Mouse (Mus musculus): ENCODE measurements around the gene Trcg1. TPM values are rescaled to one million over a fixed set of nuclear protein-coding genes. Genes with fewer than 3 reads are reported as not detected.
"Not testable (repeated sequence)": the region's sequence is repeated elsewhere in the genome, so short reads cannot be mapped to it uniquely, and the experiment has no call there.

The Trcg1 gene
- total RNA-seq (2021), result not detected
- long read RNA-seq, experiment 1, result 0 reads
- long read RNA-seq, experiment 2, result 0 reads

- no peak within 1 kb of the TSS for H3K4me3 ChIP-seq
- DNase-seq (ENCODE audit: low spot score in 2 of 2), result no peak
- no peak within 1 kb of the TSS for H3K27ac ChIP-seq
- TF ChIP-seq CTCF (conservative IDR thresholded peaks at IDR 0.05), result no peak
These were observed at the start of gene Trcg1 for GRCm38 (mm10) chr9:57236256-57236655. Gene Trcg1, plus strand, starts transcription at chr9:57236556.

GRCm38 (mm10) chr9:57196708-57197107 is 39.6 kb upstream of the Trcg1 start:
- DNase-seq (ENCODE audit: low spot score in 2 of 2), result no peak
- TF ChIP-seq CTCF (conservative IDR thresholded peaks at IDR 0.05), result no peak
- no peak overlapping the region for H3K4me3 ChIP-seq
- H3K27ac ChIP-seq, result no peak overlapping the region

DNA sequence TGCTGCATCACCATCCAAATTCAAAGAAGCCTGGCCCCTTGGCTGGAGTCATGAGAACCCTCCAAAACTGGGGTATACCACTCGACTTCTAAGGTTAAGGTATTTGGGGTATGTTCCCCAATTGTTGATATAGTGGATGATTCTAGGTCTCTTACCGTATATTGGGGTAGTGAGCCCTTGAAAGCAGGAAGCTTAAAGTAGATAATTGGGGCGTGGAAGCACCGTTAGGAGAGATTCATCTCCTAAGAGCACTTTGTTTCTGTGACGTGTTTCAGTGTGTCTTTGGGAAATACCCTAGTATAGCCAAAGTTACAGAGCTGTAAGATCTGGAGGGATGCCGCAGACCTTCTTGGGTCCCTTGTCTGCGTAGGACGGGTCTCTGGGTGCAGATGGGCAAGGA is 38.9 kb upstream of the Trcg1 start:
- Histone ChIP-seq H3K27ac (no peak overlapping the region), H3K4me3 (no peak overlapping the region)
- DNase-seq (ENCODE audit: low spot score in 2 of 2), result no peak
- no peak for TF ChIP-seq CTCF (conservative IDR thresholded peaks at IDR 0.05)

DNA sequence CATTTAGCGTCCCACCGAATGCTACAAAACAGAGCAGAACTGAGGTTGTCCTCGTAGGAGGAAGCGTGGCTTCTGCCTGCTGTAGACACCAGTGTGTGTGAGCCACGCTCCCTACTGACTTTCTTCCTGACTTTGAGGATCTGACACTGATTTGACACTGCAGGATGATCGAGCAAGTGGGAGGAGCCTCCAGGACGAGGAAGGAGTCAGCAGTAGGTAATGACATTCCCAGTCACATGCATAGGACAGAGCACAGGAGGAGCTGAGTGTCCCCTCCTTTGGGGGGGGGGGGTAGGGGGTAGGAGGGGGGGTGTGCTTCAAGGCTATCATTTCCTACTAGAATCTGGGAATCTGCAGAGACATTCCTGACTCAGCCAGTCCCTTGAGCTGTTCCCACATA is 33.4 kb upstream of the Trcg1 start:
- Histone ChIP-seq H3K4me3 (no peak overlapping the region), H3K27ac (no peak overlapping the region)
- DNase-seq (ENCODE audit: low spot score in 2 of 2), result no peak
- TF ChIP-seq CTCF (conservative IDR thresholded peaks at IDR 0.05), result no peak

DNA sequence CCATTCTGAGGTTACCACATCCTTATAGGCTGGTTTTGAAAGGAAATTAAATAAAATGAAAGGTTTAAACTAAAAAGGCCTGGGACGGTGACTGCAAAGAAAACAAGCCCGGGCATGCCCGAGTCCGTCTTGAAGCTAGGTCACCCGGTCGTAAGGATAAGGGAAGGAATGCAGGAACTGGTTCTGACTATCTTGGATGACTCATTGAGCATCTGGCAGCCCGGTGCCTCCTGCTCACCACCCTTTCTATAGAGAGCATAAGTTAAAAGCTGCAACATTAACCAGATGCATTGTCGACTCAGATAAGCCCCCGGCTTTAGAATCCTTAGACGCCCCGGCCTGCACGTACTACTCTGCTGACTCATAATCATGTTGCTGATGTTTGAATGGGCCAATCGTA is 32.8 kb upstream of the Trcg1 start:
- H3K4me3 ChIP-seq; H3K27ac ChIP-seq; DNase-seq (ENCODE audit: low spot score in 2 of 2): not testable (repeated sequence)

DNA sequence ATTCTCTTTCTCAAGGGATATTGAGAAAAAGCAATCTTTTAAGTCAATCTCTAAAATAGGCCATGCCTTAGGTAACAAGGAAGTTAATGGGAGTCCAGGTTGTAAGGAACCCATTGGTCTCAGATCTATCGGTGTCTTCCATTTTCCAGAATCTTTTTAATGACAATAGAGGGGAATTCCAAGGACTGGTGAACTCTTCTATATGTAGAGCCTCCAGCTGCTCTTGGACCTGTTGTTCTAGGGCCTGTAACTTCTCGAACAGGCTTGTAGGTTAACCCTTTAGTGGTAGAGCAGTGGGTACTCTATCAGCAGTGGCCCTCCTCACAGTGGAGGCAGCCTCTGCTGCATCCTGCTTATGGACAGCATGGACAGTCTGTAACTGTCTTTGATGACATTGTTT is 29.5 kb upstream of the Trcg1 start:
- no peak for TF ChIP-seq CTCF (conservative IDR thresholded peaks at IDR 0.05)
- H3K4me3 ChIP-seq, result no peak overlapping the region
- no peak overlapping the region for H3K27ac ChIP-seq
- no peak for DNase-seq (ENCODE audit: low spot score in 2 of 2)

DNA sequence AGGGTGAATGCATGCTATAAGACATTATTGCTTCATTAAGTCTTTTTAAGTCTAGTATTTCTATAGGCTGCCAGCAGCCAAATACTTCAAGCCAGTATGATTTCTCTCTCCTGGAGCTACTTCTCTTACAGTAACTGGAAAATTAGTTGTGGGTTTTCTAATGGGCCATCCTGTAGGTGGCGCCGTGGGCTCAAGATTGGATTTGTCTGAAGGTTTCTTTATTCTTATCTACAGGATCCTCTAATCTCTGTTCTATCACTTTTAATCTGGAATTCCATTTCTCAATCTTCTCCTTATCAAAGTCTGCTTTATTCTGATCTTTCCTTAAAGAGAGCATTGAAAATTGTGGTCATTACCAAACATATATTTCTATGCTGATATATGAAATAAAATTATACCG is 27.0 kb upstream of the Trcg1 start:
- TF ChIP-seq CTCF (conservative IDR thresholded peaks at IDR 0.05), result peak; percentile 92
- Histone ChIP-seq H3K27ac (no peak overlapping the region), H3K4me3 (no peak overlapping the region)
- peak; percentile 5 to 58 for DNase-seq (ENCODE audit: low spot score in 2 of 2)

DNA sequence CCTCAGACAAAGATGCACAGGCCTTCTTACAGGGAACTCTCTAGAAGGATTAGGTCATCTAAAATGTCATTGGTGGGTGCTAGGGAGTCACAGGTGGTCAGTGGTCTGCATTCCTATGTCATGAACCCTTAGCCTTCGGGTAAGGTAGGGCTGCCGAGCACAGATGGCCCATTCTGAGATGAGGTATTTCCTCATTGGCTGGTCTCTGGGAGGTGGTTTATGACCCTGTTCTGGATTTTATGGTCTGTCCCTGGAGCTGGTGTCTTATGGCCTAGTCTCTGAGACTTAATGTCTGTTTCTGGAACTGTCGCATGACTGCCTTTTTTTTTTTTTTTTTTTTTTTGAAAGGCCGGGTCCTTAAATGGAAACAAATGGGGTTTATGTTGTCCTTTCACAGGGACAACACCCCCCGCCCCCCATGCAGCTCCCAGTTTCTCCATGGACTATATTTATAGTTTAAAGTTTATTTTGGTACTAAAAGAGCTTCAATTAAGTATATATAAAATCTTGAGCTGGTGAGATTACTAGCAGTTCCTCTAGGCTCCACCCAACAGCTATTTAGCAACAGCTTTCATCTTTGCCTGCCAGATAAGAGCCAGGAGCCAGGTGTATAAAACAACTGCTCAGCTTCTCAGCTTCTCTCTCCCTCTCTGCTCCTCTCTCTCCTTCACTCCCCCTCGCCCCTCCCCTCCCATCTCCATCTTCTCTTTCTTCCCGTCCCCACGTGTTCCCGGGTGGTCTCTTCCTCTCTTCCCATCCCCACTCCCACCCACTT is 23.7 kb upstream of the Trcg1 start:
- Histone ChIP-seq H3K4me3 (no peak overlapping the region), H3K27ac (no peak overlapping the region)
- TF ChIP-seq CTCF (conservative IDR thresholded peaks at IDR 0.05), result no peak
- DNase-seq (ENCODE audit: low spot score in 2 of 2), result no peak

GRCm38 (mm10) chr9:57214500-57214899 is 21.9 kb upstream of the Trcg1 start:
- Histone ChIP-seq H3K27ac (no peak overlapping the region), H3K4me3 (no peak overlapping the region)
- no peak for TF ChIP-seq CTCF (conservative IDR thresholded peaks at IDR 0.05)
- no peak for DNase-seq (ENCODE audit: low spot score in 2 of 2)

DNA sequence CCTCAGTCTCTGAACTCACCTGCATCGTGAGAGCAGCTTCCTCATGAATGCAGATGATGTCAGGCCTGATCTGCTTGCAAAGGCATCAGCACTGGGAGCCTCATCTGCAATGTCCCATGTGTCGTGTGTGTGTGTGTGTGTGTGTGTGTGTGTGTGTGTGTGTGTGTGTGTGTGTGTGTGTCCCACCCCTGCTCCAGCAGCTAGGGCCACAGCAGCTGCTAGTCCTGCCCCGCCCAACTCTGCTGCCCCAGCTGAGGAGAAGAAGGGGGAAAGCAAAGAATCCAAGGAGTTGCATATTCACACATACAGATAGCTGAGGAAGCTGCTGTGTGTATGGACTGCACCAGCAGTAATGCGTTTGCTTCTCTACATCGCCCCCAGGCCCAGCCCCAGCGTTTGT is 19.1 kb upstream of the Trcg1 start:
- TF ChIP-seq CTCF (conservative IDR thresholded peaks at IDR 0.05), result no peak
- DNase-seq (ENCODE audit: low spot score in 2 of 2), result no peak
- Histone ChIP-seq H3K4me3 (no peak overlapping the region), H3K27ac (no peak overlapping the region)

- no peak for TF ChIP-seq CTCF (conservative IDR thresholded peaks at IDR 0.05)
- H3K27ac ChIP-seq, result no peak overlapping the region
- DNase-seq (ENCODE audit: low spot score in 2 of 2), result no peak
- H3K4me3 ChIP-seq, result no peak overlapping the region
These were observed 17.6 kb upstream of the Trcg1 start for GRCm38 (mm10) chr9:57218776-57219175.

- Histone ChIP-seq H3K4me3 (no peak overlapping the region), H3K27ac (no peak overlapping the region)
- DNase-seq (ENCODE audit: low spot score in 2 of 2), result no peak
- no peak for TF ChIP-seq CTCF (conservative IDR thresholded peaks at IDR 0.05)
These were observed 16.8 kb upstream of the Trcg1 start for GRCm38 (mm10) chr9:57219511-57219910.

DNA sequence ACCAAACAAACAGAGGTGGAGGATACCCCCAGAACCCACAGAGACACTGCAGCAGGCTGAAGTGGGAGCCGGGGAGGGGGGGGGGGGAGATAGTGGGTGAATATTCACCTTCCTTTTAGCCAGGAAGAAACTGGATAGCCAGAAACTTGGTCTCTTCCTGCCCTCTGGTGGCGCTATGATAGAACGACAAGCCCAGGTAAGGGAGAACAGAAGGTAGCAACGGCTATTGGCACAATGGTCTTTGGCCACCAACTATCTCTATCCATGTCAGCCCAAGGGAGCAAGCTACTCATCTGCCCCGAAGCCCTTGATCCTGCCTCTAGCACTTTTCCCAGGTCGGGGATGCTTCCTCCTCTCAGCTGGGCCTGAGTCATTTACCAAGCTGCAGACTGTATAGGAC is 16.0 kb upstream of the Trcg1 start:
- Histone ChIP-seq H3K27ac (no peak overlapping the region), H3K4me3 (no peak overlapping the region)
- TF ChIP-seq CTCF (conservative IDR thresholded peaks at IDR 0.05), result peak; percentile 79
- peak; percentile 8 to 17 for DNase-seq (ENCODE audit: low spot score in 2 of 2)

- TF ChIP-seq CTCF (conservative IDR thresholded peaks at IDR 0.05), result no peak
These were observed 13.0 kb upstream of the Trcg1 start for GRCm38 (mm10) chr9:57223341-57223740.

More at GRCm38 (mm10) chr9:57223341-57223740, 13.0 kb upstream of the Trcg1 start:
- DNase-seq (ENCODE audit: low spot score in 2 of 2), result no peak
- Histone ChIP-seq H3K27ac (no peak overlapping the region), H3K4me3 (no peak overlapping the region)

All from layer of hippocampus, adult 2 months (tissue).